Mouse (Mus musculus): ENCODE data around the gene Rad51b. TPM values are rescaled to one million over a fixed set of nuclear protein-coding genes. Genes with fewer than 3 reads are reported as not detected.

Gene Rad51b
- total RNA-seq, 4 experiments from 2014 or later, result 0.17 to 0.24 (median 0.21) TPM

DNA sequence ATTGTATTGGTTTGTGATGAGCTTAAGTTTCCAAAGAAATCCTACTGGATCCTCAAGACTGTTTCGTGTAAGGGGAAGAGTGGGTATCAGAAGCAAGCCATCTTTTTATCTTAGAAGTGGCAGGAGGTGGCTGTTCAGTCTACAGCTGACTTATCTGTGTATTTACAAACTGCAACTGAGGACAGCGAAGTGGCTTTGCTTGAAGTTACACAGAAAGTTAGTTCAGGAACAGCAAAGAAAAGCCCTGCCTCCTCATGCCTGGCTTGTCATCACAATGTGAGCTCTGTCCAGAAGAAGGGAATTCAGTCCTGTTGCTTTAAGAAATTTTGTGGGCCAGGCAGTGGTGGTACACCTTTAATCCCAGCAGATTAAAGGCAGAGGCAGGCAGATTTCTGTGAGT lies 314.6 kb downstream of the Rad51b start:
- DNase-seq (ENCODE audit: low spot score in 2 of 2), result no peak

DNA sequence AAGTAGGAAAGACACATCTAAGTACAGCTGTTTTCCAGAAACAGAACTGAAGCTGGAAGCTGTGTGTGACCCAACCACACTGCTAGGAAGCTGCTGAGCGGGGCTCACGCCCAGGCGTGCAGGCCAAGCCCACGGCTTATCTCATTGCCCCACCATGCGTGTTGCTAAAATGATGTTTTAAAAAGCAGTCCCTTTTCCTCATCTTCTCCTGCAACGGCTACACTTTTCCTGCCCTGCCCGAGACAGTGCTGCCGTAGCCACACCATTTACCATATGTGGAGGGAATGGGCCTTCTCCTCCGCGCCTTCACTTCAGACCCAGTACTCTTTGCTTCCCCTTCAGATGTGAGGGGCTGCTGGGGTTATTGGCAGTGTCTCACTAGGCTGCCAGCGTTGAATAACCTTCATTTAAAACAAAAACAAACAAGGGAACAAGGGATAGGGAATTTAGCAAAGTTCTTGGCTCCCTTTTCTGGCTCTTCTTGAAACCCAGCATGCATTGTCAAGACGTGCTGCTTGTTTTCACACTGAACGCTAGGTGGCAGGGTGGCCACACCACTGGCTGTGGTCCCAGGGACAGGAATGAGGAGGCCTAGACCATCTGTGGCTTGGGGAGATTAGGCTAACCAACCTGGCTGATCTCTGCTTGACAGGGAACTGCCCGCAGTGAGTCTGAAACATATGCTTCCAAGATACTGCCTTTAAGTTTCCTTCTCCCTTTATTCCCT lies 315.4 kb downstream of the Rad51b start:
- DNase-seq (ENCODE audit: low spot score in 2 of 2), result peak; percentile 51 to 70

DNA sequence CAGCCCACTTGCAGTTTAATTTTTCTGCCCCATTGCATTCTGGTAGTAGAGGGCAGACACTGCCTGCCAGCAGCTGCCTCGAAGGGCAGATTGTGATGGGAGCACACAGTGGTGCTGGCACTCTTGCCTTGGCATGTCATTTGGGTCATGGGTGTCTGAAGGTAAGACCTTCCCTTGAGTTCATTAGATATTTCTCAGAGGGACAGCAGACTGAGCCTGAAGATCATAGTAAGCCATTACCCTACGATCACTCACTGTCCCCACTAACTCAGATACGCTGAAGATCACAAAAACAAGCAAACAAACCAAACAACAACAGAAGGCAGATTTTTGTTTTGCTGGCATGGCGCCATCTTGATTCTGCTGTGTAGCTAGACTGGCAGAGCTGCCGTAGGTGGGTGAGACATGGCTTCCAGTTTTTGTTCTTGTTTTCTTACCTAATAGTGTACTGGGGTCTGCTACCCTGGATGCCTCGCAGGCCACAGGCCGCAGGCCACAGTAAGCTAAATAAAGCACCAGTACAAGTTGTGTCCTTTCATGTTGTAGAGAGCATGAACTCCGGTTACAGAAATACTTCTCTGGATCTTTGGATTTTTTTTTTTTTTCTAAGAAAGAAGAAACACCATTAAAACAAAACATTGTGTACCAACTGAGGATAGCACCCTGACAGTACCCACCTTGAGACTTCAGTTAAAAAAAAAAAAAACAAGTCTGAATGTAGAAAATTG lies 316.1 kb downstream of the Rad51b start:
- DNase-seq (ENCODE audit: low spot score in 2 of 2), result no peak

DNA sequence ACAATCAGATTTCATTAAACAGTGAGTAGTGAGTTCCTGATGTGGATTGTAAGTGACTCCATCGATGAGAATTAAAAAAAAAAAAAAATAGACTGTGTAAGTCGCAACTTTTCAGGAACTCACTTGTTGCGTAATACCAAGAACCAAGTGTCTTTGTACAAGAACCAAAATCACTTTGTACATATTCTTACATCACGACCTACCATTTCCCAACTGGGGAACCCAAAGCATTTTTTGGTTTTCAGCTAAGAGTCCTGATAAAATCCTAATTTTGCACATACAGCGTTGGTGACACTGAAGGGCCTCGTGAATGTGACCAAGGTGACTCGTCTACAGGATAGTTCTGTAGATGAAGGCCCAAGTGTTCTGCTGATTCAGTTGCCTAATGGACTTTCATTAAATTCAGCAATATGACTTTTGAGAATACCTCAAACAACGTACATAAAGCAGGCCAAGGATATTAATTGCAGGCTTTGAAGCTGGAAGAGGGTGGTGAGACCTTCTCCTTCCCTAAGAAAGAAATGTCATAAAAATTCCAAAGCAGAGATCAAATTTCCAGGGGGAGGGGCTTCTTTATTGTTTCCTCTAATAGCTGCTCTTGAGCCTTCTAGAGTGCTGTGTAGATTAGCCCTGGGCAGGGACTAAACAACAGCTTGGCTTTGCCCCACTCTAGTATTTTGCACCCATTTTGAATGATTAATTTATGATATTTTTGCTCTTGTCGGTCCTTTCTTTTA lies 316.9 kb downstream of the Rad51b start:
- DNase-seq (ENCODE audit: low spot score in 2 of 2), result no peak

DNA sequence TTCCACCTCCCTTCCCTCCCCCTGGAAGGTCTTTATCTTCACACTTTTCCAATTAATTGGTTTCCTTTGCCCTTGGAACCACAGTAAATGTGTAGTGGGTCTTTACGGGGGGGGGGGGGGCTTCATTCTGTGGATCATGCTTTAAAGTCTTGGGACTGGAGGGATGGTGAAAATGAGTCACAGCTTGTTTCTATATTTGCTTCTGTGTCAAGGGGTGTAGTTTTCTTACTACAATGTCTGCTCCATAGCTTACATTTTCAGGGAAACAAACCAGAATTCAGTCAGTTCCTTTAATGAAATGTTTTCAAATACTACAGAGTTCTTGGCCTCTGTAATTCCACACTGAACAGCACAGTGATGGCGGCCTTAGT lies 317.5 kb downstream of the Rad51b start:
- no peak for DNase-seq (ENCODE audit: low spot score in 2 of 2)

DNA sequence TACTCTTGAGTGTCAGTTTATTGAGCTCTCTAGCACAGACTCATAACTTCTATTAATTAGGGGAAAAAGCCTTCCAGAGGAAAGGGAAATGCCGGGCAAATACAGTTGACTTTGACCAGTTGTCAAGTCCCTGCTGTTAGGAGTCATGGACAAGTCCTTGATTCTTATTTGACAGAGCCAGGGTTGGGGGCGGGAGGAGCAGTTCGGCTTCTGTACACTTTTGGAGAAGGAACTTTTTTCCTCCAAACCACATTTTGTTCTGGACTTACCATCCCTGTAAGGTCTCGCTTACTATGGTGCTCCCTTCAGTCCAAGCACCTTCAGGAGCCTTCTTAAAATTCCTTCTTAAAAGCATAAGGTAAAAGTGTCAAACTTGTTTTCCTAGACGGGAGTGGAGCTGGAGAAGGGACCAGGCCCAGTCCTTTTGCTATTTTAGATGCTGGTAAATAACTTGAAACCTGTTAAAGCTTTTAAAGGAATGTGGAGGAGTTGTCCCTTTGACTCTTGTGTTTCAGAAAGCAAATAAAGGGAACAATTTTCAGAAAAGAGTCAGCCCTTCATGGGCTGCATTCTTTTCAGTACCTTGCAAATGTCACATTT lies 318.7 kb downstream of the Rad51b start:
- DNase-seq (ENCODE audit: low spot score in 2 of 2), result no peak

DNA sequence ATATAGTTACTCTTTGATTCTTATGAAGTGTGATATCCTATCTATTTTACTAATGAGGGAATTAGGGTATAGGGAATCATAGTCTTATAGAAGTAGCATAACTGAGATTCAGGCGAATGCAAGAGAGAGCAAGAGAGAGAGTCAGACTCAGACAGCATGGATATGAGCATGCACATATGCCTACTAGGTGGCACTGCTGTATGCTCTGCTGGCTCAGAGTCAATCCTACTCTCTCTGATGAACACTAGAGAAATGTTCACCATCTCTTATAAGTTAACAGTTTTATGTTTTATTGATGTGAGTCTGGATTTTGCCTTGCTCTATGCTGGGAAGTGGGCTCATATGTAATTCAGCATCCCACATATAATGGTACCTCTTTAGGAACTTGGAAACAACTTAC lies 321.9 kb downstream of the Rad51b start:
- DNase-seq (ENCODE audit: low spot score in 2 of 2), result no peak

DNA sequence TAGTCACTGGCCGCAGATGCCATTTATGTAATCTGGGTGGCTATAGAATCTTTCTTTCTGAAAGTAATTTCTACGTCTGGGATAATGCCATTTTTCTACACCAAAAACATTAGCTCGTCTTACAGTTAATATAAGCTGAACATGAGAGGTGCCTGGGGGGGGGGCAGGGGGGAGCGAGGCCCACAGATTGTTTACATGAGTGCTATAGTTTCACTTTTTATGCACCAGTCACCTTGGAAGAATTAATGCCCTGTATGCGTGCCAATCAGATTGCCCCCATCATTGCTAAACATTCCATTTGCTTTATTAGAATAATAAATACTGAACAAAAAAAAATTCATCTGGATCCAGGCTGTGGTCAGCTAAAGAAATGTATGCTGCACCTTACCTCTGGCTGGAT lies 323.6 kb downstream of the Rad51b start:
- no peak for DNase-seq (ENCODE audit: low spot score in 2 of 2)

DNA sequence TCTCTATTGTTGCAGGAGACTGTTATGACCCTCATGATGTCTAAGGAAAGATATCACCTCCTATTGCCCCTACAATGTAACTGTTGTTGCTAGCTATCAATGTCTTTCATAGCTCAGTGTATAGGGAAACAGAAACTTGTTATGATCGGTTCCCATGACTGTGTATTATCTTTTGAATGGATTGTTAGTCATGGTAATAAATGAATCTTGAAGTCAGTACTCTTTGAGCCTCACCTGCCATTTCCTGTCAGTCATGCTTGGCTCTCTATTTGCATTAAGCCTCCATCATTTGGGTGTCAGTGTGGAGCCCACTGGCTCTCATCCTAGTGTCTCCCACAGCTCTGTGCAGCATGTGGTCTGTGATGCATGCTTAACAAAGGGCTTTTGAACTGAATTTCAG lies 326.2 kb downstream of the Rad51b start:
- no peak for DNase-seq (ENCODE audit: low spot score in 2 of 2)

DNA sequence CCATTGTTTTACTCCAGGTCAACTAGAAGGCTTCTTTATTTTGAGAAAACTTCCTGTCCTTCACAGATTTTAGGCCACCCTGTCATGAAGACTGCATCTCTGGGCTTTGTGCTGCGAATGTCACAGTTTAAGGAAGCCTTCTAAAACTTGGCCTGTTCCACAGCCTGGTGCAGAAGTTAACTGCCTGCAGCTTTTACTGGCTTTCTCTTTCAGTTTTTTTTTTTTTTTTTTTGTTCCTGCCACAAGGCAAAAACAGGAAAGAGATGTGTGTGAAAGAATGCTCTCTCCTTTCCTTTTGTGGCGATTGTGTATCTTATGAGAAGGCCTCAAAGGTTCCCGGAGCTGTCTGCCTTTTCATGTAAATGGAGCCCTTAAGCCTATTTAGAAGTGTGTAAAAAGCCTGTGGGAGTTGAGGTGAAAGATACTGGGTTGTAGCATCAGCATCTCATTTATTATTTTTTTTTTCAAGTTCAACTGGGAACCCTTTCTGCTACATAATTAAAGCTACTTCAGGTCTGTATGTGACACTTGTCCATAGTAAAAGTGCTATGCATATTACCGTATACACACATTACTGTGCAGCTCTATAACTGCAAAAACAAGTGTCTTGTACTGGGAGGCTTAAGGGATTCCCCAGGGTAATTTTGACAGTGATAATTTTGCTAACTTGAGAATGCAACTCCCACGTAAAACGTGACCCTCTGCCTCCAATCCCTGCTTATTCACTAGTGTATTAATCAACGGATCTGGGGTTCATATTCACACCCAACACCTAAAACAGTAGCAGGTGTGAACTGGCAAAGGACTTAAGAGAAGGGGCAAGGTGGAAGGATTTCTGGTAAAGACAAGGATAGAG lies 328.8 kb downstream of the Rad51b start:
- no peak for DNase-seq (ENCODE audit: low spot score in 2 of 2)

DNA sequence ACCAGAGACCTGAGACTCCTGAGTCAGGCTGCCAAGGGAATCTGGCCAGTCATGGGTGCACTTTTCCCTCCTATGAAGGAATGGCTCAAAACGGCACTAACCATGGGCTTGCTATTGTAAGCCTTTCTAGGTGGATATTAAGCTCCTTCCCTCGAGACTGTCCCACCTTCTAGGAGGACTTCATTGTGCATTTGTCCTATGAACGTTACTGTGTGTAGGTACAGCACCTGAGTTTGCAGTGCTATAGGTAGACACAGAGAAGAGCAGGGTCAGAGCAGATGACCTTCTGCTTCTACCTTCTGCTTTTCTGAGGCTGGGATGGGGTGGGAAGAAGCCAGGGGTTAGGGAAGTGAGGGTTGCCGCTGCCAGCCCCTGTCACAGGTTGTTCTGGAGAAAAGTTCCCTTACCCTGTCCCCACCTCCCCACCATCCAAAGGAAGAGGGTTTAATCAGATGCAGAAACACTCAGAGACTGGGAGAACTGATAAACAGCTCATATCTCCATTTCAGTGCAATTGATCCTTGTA lies 329.5 kb downstream of the Rad51b start:
- DNase-seq (ENCODE audit: low spot score in 2 of 2), result no peak

DNA sequence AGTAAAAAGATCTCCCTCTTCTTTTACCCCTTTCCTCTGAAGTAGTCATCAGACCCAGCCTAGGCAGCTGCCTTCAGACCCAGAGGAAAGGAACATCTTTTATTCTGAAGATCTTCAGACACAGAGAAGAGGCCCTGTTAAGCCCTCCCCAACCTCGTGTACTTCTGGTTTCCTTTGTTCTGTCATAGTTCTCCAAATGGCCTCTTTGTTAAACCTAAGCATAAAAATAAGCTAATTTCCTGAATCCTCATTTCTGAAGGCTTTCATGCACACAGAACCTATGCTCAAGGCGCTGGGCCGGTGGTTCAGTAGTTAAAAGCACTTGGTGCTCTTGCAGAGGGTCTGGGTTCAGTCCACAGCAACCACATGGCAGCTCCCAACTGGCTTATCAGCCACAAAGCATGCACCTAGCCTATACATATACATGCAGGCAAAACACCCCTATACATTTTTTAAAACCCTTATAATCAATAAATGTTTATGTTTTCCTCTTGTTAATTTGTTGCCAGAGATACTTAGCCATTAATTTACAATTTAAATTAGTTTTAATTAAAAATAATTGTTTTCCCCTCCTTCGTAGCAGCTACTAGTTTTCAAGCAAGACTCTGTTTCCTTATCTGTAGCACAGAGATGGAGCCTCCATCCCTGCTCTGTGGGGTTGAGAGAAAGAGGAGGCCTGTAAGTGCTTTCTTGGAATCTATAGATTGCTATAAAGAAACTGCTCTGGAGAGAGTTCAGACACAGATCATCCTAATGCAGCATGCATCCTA lies 330.5 kb downstream of the Rad51b start:
- no peak for DNase-seq (ENCODE audit: low spot score in 2 of 2)

DNA sequence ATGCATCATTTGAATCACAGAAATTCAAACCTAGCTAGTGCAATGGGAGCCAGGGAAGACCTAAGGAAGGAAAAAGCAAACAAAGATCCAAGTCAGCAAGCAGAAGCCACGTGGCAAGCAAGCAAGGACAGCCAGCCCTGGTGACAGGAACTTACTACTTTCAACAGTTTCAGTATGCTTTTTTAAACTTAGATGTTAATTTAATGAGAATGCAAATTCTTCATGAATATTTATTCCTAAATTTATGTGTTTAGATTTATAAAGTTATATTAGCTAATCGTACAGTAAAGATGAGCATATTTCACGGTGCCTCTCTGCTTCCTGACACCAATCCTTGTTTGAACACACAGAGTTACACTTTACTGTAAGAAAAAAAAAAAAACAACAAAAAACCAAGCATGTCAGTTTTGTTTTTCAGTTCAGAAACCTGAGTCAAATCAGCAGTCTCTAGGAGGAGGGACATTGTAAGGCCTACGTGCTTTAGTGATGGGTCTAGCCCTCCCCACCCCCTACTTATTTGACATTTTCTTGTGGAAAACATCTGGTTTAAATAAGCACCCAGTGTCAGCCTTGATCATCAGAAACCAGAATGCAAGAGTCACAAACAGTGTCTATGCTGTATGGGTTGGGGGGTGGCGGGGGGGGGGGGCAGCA lies 331.2 kb downstream of the Rad51b start:
- no peak for DNase-seq (ENCODE audit: low spot score in 2 of 2)

DNA sequence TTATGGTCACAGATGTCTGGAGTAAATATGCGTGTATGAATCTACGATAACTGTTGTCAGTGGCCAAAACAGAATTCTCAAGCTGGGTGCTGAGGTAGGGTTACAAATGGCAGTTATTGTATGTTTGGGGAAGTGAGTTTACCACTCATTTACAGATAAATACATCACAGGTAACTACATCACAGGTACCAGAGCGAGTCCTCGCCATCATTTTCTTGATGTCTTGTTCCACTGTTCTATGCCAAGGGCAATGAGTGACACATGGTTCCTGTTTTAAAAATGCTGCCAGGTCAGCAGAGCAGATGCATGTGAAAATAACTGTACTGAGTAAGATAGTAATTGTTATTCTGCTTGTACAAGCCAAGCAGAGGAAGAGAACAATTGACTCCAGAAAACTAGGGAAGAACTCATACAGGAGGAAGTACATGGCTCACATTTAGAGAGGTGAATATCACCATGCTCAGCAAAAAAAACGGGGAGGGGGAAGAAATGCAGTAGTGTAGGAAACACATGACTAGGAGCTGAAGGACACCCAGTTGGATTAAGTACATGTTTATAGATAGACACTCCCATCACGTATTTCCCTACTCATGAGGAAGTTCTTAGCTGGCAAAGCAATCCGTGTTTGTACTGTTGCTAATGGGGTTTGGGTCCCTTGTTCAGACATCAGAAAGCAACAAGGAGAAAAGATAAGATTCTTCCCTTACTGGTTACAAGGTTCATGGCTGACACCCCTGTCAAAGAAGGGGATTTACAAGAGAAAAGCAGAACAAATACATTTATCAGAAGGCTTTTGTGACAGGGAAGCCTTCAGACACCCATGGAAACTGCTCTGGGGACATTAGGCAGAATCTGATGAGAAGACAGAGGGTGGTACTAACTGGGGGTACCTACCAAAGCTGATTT lies 333.1 kb downstream of the Rad51b start:
- no peak for DNase-seq (ENCODE audit: low spot score in 2 of 2)

DNA sequence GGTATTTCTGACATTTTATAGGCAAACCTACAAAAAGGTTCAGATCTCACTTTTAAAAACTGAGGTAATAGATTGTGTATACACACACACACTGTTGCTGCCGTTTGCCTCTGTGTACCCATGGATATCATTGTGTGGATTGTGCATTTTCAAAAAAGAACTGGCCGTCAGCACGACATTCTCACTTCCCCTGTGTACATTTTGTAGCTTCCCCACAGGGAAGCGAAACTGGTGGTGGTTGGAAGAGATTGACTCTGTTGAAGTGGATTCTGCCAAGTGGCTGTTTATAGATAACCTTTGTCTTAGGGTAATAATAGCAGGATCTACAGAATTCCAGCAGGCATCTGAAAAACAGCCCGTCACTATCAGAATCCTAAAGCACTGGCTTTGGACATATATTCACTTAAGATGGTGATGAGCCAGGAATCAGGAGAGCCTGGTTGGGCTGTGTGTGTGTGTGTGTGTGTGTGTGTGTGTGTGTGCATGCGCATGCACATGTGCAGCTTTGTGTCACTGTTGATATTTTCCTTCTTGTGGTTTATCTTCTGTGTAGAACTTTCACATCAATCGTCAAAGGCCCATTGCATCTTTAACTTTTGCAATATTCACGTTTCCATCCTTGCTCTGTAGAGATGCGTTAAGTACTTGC lies 336.5 kb downstream of the Rad51b start:
- DNase-seq (ENCODE audit: low spot score in 2 of 2), result no peak

DNA sequence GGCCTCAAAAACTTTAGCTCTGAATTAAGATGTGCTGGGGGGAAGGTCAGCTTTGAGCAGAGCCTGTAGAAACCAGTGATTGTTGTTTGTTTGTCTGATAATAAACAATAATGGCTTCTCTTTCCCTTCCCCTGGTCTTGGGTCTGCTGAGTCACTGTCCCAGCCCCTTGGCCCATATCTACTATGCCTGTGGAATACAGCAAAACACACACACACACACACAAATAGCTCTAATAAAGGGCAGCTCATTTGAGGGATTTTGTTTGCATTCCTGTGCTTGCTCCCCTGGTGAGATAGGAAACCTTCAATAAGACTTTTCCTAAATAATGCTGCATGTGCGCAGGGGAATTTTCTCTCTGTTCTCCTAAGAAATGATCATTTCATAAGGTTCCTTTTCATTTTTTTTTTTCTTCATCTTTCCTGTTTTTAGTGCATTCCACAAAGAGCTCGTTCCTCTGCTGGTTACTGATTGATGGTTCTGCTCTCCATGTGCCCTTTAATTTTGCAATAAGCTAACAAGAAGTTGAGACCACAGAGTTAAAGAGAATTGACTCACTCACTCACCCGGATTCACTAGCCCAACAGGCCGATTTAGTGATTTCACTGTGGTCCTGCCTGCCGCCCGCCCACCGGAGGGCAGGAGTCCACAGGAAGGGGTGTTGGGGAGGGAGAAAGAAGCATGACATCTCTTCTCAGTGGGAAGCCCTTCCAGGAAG lies 344.6 kb downstream of the Rad51b start:
- no peak for DNase-seq (ENCODE audit: low spot score in 2 of 2)

DNA sequence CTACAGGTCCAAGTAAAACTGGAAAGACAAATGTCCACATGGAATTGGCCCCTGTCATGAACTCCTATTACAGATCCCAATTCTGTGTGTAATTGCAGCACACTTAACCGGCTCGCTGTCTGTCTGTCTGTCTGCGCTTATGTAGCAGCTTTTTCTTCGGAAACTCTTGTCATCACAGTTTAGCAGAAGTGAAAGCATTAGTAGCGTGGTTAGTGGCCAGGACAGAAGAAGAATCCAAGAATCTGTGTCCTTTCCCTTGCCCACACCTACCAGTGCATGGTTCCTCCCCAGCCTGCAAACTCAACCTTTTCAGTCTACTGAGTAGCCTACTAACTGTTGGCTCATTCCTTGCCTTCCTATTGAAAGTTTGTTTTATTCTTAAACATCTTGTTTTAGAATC lies 345.6 kb downstream of the Rad51b start:
- DNase-seq (ENCODE audit: low spot score in 2 of 2), result no peak

All from gastrocnemius, adult 8-10 months (tissue).